Mouse (Mus musculus) neural tube, embryonic 14.5 days (tissue): ENCODE measurements around the gene 2410137M14Rik. TPM values are rescaled to one million over a fixed set of nuclear protein-coding genes. Genes with fewer than 3 reads are reported as not detected.

Experiments
- ATAC-seq: fragments of 200-750 bp; cut with Nextera tagmentation; 2 replicates; pipeline ENCODE4 v1.8.0; 2017; ENCODE audit warnings: low read depth, mild to moderate bottlenecking, moderate TSS enrichment, moderate library complexity
- H3K27ac ChIP-seq: fragments of 300-500 bp; sonication (generic); 2 replicates; pipeline ENCODE4 v1.5.1; 2014; ENCODE audit warnings: low read depth, mild to moderate bottlenecking, control low read depth, low read length, moderate library complexity, mixed read lengths
- H3K27me3 ChIP-seq: fragments of 300-500 bp; sonication (generic); 2 replicates; pipeline ENCODE4 v1.6.1; 2014; ENCODE audit warnings: low read length; ENCODE audit not compliant: control insufficient read depth, insufficient read depth
- H3K36me3 ChIP-seq: fragments of 300-500 bp; sonication (generic); 2 replicates; pipeline ENCODE4 v1.6.1; 2014; ENCODE audit warnings: low read length, mixed read lengths; ENCODE audit not compliant: control insufficient read depth, insufficient read depth
- H3K4me1 ChIP-seq: fragments of 300-500 bp; sonication (generic); 2 replicates; pipeline ENCODE4 v1.6.1; 2014; ENCODE audit warnings: low read length; ENCODE audit not compliant: control insufficient read depth, insufficient read depth
- H3K4me2 ChIP-seq: fragments of 300-500 bp; sonication (generic); 2 replicates; pipeline ENCODE4 v1.6.1; 2014; ENCODE audit warnings: mild to moderate bottlenecking, low read depth, low read length, control low read depth
- H3K4me3 ChIP-seq: fragments of 300-500 bp; sonication (generic); 2 replicates; pipeline ENCODE4 v1.5.1; 2014; ENCODE audit warnings: low read depth, low read length, control low read depth, mixed read lengths
- H3K9ac ChIP-seq: fragments of 300-500 bp; sonication (generic); replicated peaks from 2 replicates; pipeline ENCODE4 v1.6.1; 2014; ENCODE audit warnings: low read depth, mild to moderate bottlenecking, control low read depth, low read length, mixed read lengths
- H3K9me3 ChIP-seq: fragments of 300-500 bp; sonication (generic); 2 replicates; pipeline ENCODE4 v1.6.1; 2016; ENCODE audit warnings: low read length; ENCODE audit not compliant: control insufficient read depth
- WGBS: fragments of 180-500 bp; shearing (Covaris S2); extraction: QIAGEN DNeasy Blood & Tissue Kit; methylation state at CpG from one replicate; pipeline ENCODE4 v1.1.7; 2014; 5-methylcytosine and 5-hydroxymethylcytosine counted together
- polyA plus RNA-seq: library from polyadenylated mRNA; unstranded; fragments of >200 nt; fragmentation: Nextera tagmentation; extraction: Ambion mirVana; gene quantifications from 2 replicates; pipeline ENCODE4 v1.2.1, GENCODE M21; 2014

The 2410137M14Rik gene
- polyA plus RNA-seq, 1 experiment from 2014 or later, result 0.32 TPM

GRCm38 (mm10) chr17:36982253-36983155 is 1.5 kb upstream of the 2410137M14Rik start:
- H3K9me3 ChIP-seq, result no peaks in the 10 kb centered on the region
- ATAC-seq, result no peak
- no peak overlapping the region for H3K4me2 ChIP-seq
- no peaks in the 10 kb centered on the region for H3K36me3 ChIP-seq
- no peak overlapping the region for H3K27ac ChIP-seq
- H3K9ac ChIP-seq, result no peak overlapping the region
- H3K4me1 ChIP-seq, result no peaks in the 10 kb centered on the region
- H3K27me3 ChIP-seq, result 0 out of 2 replicates have a peak, but pooled peaks cover 1% of the 10 kb centered on the region
- no peak overlapping the region for H3K4me3 ChIP-seq
- 30% methylated on average over 5 of the region's 5 CpGs for WGBS

- no peaks in the 10 kb centered on the region for H3K36me3 ChIP-seq
- H3K9me3 ChIP-seq, result no peaks in the 10 kb centered on the region
- WGBS, result 5% methylated on average over 4 of the region's 4 CpGs
- ATAC-seq, result no peak
- no peaks in the 10 kb centered on the region for H3K27me3 ChIP-seq
- H3K4me3 ChIP-seq, result no peak overlapping the region
- no peak overlapping the region for H3K9ac ChIP-seq
- H3K27ac ChIP-seq, result no peak overlapping the region
- no peak overlapping the region for H3K4me2 ChIP-seq
- no peaks in the 10 kb centered on the region for H3K4me1 ChIP-seq
These were observed 808 bp upstream of the 2410137M14Rik start for GRCm38 (mm10) chr17:36981845-36982244.

GRCm38 (mm10) chr17:36973271-36973787 is 7.7 kb downstream of the 2410137M14Rik start:
- Histone ChIP-seq H3K4me3 (no peak overlapping the region), H3K27ac (no peak overlapping the region), H3K9me3 (no peaks in the 10 kb centered on the region), H3K4me1 (no peaks in the 10 kb centered on the region), H3K36me3 (no peaks in the 10 kb centered on the region), H3K27me3 (no peaks in the 10 kb centered on the region), H3K9ac (no peak overlapping the region), H3K4me2 (no peak overlapping the region)
- whole genome bisulfite sequencing, result 85% methylated on average over 8 of the region's 8 CpGs
- no peak for ATAC-seq

- ATAC-seq, result no peak
- H3K27ac ChIP-seq, result no peak overlapping the region
- H3K4me2 ChIP-seq, result no peak overlapping the region
- H3K9ac ChIP-seq, result no peak overlapping the region
- 83% methylated on average over 3 of the region's 3 CpGs for WGBS
- no peaks in the 10 kb centered on the region for H3K27me3 ChIP-seq
- no peak overlapping the region for H3K4me3 ChIP-seq
- H3K4me1 ChIP-seq, result no peaks in the 10 kb centered on the region
- no peaks in the 10 kb centered on the region for H3K9me3 ChIP-seq
- no peaks in the 10 kb centered on the region for H3K36me3 ChIP-seq
These were observed 8.2 kb downstream of the 2410137M14Rik start for GRCm38 (mm10) chr17:36972791-36973190.

- 92% methylated on average over 6 of the region's 6 CpGs for WGBS
- no peaks in the 10 kb centered on the region for H3K9me3 ChIP-seq
- ATAC-seq, result no peak
These were observed 9.7 kb downstream of the 2410137M14Rik start for GRCm38 (mm10) chr17:36971172-36971850.

GRCm38 (mm10) chr17:36970316-36970890 is 10.6 kb downstream of the 2410137M14Rik start:
- no peaks in the 10 kb centered on the region for H3K27me3 ChIP-seq
- no peak overlapping the region for H3K27ac ChIP-seq
- ATAC-seq, result no peak
- H3K9me3 ChIP-seq, result no peaks in the 10 kb centered on the region
- no peak overlapping the region for H3K4me2 ChIP-seq
- H3K36me3 ChIP-seq, result no peaks in the 10 kb centered on the region
- WGBS, result 87% methylated on average over 14 of the region's 14 CpGs
- H3K9ac ChIP-seq, result no peak overlapping the region
- no peak overlapping the region for H3K4me3 ChIP-seq
- H3K4me1 ChIP-seq, result no peaks in the 10 kb centered on the region

More at GRCm38 (mm10) chr17:36971172-36971850, 9.7 kb downstream of the 2410137M14Rik start:
- Histone ChIP-seq H3K36me3 (no peaks in the 10 kb centered on the region), H3K4me1 (no peaks in the 10 kb centered on the region), H3K27me3 (no peaks in the 10 kb centered on the region), H3K9ac (no peak overlapping the region), H3K27ac (no peak overlapping the region), H3K4me3 (no peak overlapping the region), H3K4me2 (no peak overlapping the region)

- no peak overlapping the region for H3K4me3 ChIP-seq
- no peaks in the 10 kb centered on the region for H3K4me1 ChIP-seq
- 93% methylated on average over 1 of the region's 1 CpGs for WGBS
- H3K27me3 ChIP-seq, result no peaks in the 10 kb centered on the region
- H3K27ac ChIP-seq, result no peak overlapping the region
- H3K9ac ChIP-seq, result no peak overlapping the region
- no peaks in the 10 kb centered on the region for H3K36me3 ChIP-seq
- H3K9me3 ChIP-seq, result no peaks in the 10 kb centered on the region
- no peak for ATAC-seq
- no peak overlapping the region for H3K4me2 ChIP-seq
These were observed 14.2 kb downstream of the 2410137M14Rik start for GRCm38 (mm10) chr17:36966875-36967274.

- WGBS, result 83% methylated on average over 1 of the region's 1 CpGs
- no peak for ATAC-seq
- Histone ChIP-seq H3K27me3 (no peaks in the 10 kb centered on the region), H3K4me3 (no peak overlapping the region), H3K36me3 (no peaks in the 10 kb centered on the region), H3K4me1 (peaks cover 12% of the 10 kb centered on the region; the same call in 1 of the 2 replicates), H3K9me3 (no peaks in the 10 kb centered on the region), H3K27ac (no peak overlapping the region), H3K9ac (no peak overlapping the region), H3K4me2 (no peak overlapping the region)
These were observed 19.9 kb downstream of the 2410137M14Rik start for GRCm38 (mm10) chr17:36961125-36961524.
